Mouse (Mus musculus): ENCODE measurements around the gene Smlr1. TPM values are rescaled to one million over a fixed set of nuclear protein-coding genes. Genes with fewer than 3 reads are reported as not detected.
A peak's percentile ranks its signal among the peaks of the same experiment; 100 is the strongest.

The Smlr1 gene
- not detected in 2 replicates for total RNA-seq (2012; rRNA removed)

GRCm38 (mm10) chr10:25535891-25536331, at the start of gene Smlr1:
Gene Smlr1 (minus strand): TSS chr10:25536267.
- TF ChIP-seq ZNF384 (IDR thresholded peaks at IDR 0.05; ENCODE audit: low read depth, low read length): no peak
- TF ChIP-seq CHD2 (IDR thresholded peaks at IDR 0.05; ENCODE audit: low read depth, low read length): no peak
- TF ChIP-seq HCFC1 (IDR thresholded peaks at IDR 0.05; ENCODE audit: borderline replicate concordance, insufficient read depth, low read length): no peak
- no peak for TF ChIP-seq ZC3H11A (IDR thresholded peaks at IDR 0.05; ENCODE audit: borderline replicate concordance, low read depth, low read length)
- no peak for TF ChIP-seq MAFK (IDR thresholded peaks at IDR 0.05; ENCODE audit: insufficient read depth, low read depth, low read length)
- no peaks in the 10 kb centered on the region for H3K36me3 ChIP-seq (ENCODE audit: control insufficient read depth, insufficient read depth, low read length, poor library complexity, severe bottlenecking)
- H3K4me3 ChIP-seq (ENCODE audit: insufficient read depth in 1 of 2, low read depth in 1 of 2, low read length in 2 of 2, poor library complexity in 1 of 2, severe bottlenecking in 1 of 2): no peak within 1 kb of the TSS
- in situ Hi-C loops (cut with MboI; ENCODE audit: low sequenced_read_pairs in 2 of 2, unreplicated experiment in 2 of 2): no loop called here
- no peak within 1 kb of the TSS for H3K27ac ChIP-seq (ENCODE audit: insufficient read depth, low read depth, low read length, poor library complexity, severe bottlenecking)
- no peak within 1 kb of the TSS for H3K9ac ChIP-seq (ENCODE audit: insufficient read depth, low read depth, low read length, poor library complexity, severe bottlenecking)
- DNase-seq (ENCODE audit: low read depth, low spot score): no peak
- no peaks in the 10 kb centered on the region for H3K9me3 ChIP-seq (ENCODE audit: control insufficient read depth, insufficient read depth, low read depth, low read length)
- no peaks in the 10 kb centered on the region for H3K4me1 ChIP-seq (ENCODE audit: control insufficient read depth in 2 of 2, insufficient read depth in 2 of 2, low read length in 2 of 2, poor library complexity in 1 of 2)

GRCm38 (mm10) chr10:25584899-25585298, 48.8 kb upstream of the Smlr1 start:
- in situ Hi-C loops (cut with MboI; ENCODE audit: low sequenced_read_pairs in 2 of 2, unreplicated experiment in 2 of 2): no loop called here
- Histone ChIP-seq H3K4me1 (ENCODE audit: control insufficient read depth in 2 of 2, insufficient read depth in 2 of 2, low read length in 2 of 2, poor library complexity in 1 of 2) (peaks cover 0 to 9% of the 10 kb centered on the region in 2 experiments; a peak in 3 of 4 replicates), H3K27ac (ENCODE audit: insufficient read depth, low read depth, low read length, poor library complexity, severe bottlenecking) (no peak overlapping the region), H3K36me3 (ENCODE audit: control insufficient read depth, insufficient read depth, low read length, poor library complexity, severe bottlenecking) (no peaks in the 10 kb centered on the region), H3K9me3 (ENCODE audit: control insufficient read depth, insufficient read depth, low read depth, low read length) (no peaks in the 10 kb centered on the region), H3K4me3 (ENCODE audit: insufficient read depth in 1 of 2, low read depth in 1 of 2, low read length in 2 of 2, poor library complexity in 1 of 2, severe bottlenecking in 1 of 2) (no peak overlapping the region), H3K9ac (ENCODE audit: insufficient read depth, low read depth, low read length, poor library complexity, severe bottlenecking) (no peak overlapping the region)
- TF ChIP-seq CHD2 (IDR thresholded peaks at IDR 0.05; ENCODE audit: low read depth, low read length): no peak
- no peak for TF ChIP-seq ZNF384 (IDR thresholded peaks at IDR 0.05; ENCODE audit: low read depth, low read length)
- no peak for TF ChIP-seq HCFC1 (IDR thresholded peaks at IDR 0.05; ENCODE audit: borderline replicate concordance, insufficient read depth, low read length)
- TF ChIP-seq ZC3H11A (IDR thresholded peaks at IDR 0.05; ENCODE audit: borderline replicate concordance, low read depth, low read length): no peak
- no peak for TF ChIP-seq MAFK (IDR thresholded peaks at IDR 0.05; ENCODE audit: insufficient read depth, low read depth, low read length)
- DNase-seq (ENCODE audit: low read depth, low spot score): no peak

- Histone ChIP-seq H3K9me3 (ENCODE audit: control insufficient read depth, insufficient read depth, low read depth, low read length) (no peaks in the 10 kb centered on the region), H3K36me3 (ENCODE audit: control insufficient read depth, insufficient read depth, low read length, poor library complexity, severe bottlenecking) (no peaks in the 10 kb centered on the region), H3K4me3 (ENCODE audit: insufficient read depth in 1 of 2, low read depth in 1 of 2, low read length in 2 of 2, poor library complexity in 1 of 2, severe bottlenecking in 1 of 2) (no peak overlapping the region), H3K9ac (ENCODE audit: insufficient read depth, low read depth, low read length, poor library complexity, severe bottlenecking) (no peak overlapping the region), H3K4me1 (ENCODE audit: control insufficient read depth in 2 of 2, insufficient read depth in 2 of 2, low read length in 2 of 2, poor library complexity in 1 of 2) (no peaks in the 10 kb centered on the region; a peak in 1 of 4 replicates), H3K27ac (ENCODE audit: insufficient read depth, low read depth, low read length, poor library complexity, severe bottlenecking) (no peak overlapping the region)
- in situ Hi-C loops (cut with MboI; ENCODE audit: low sequenced_read_pairs in 2 of 2, unreplicated experiment in 2 of 2): no loop called here
- TF ChIP-seq ZC3H11A (IDR thresholded peaks at IDR 0.05; ENCODE audit: borderline replicate concordance, low read depth, low read length): no peak
- no peak for TF ChIP-seq CHD2 (IDR thresholded peaks at IDR 0.05; ENCODE audit: low read depth, low read length)
- no peak for TF ChIP-seq MAFK (IDR thresholded peaks at IDR 0.05; ENCODE audit: insufficient read depth, low read depth, low read length)
- TF ChIP-seq HCFC1 (IDR thresholded peaks at IDR 0.05; ENCODE audit: borderline replicate concordance, insufficient read depth, low read length): no peak
- TF ChIP-seq ZNF384 (IDR thresholded peaks at IDR 0.05; ENCODE audit: low read depth, low read length): no peak
- no peak for DNase-seq (ENCODE audit: low read depth, low spot score)
These were observed 44.0 kb upstream of the Smlr1 start for GRCm38 (mm10) chr10:25580066-25580465.

- in situ Hi-C loops (cut with MboI; ENCODE audit: low sequenced_read_pairs in 2 of 2, unreplicated experiment in 2 of 2): no loop called here
These were observed 35.5 kb upstream of the Smlr1 start for GRCm38 (mm10) chr10:25571319-25572240.

More at GRCm38 (mm10) chr10:25571319-25572240, 35.5 kb upstream of the Smlr1 start:
- no peak for TF ChIP-seq HCFC1 (IDR thresholded peaks at IDR 0.05; ENCODE audit: borderline replicate concordance, insufficient read depth, low read length)
- TF ChIP-seq MAFK (IDR thresholded peaks at IDR 0.05; ENCODE audit: insufficient read depth, low read depth, low read length): no peak
- no peak for TF ChIP-seq ZNF384 (IDR thresholded peaks at IDR 0.05; ENCODE audit: low read depth, low read length)
- TF ChIP-seq ZC3H11A (IDR thresholded peaks at IDR 0.05; ENCODE audit: borderline replicate concordance, low read depth, low read length): no peak
- no peak for TF ChIP-seq CHD2 (IDR thresholded peaks at IDR 0.05; ENCODE audit: low read depth, low read length)
- Histone ChIP-seq H3K4me1 (ENCODE audit: control insufficient read depth in 2 of 2, insufficient read depth in 2 of 2, low read length in 2 of 2, poor library complexity in 1 of 2) (no peaks in the 10 kb centered on the region; a peak in 1 of 4 replicates), H3K9ac (ENCODE audit: insufficient read depth, low read depth, low read length, poor library complexity, severe bottlenecking) (peak overlapping the region; percentile 37; the same call in 1 of the 2 replicates), H3K27ac (ENCODE audit: insufficient read depth, low read depth, low read length, poor library complexity, severe bottlenecking) (no peak overlapping the region), H3K36me3 (ENCODE audit: control insufficient read depth, insufficient read depth, low read length, poor library complexity, severe bottlenecking) (no peaks in the 10 kb centered on the region), H3K4me3 (ENCODE audit: insufficient read depth in 1 of 2, low read depth in 1 of 2, low read length in 2 of 2, poor library complexity in 1 of 2, severe bottlenecking in 1 of 2) (no peak overlapping the region), H3K9me3 (ENCODE audit: control insufficient read depth, insufficient read depth, low read depth, low read length) (no peaks in the 10 kb centered on the region)
- no peak for DNase-seq (ENCODE audit: low read depth, low spot score)

All from ES-E14 (cell line).